Mouse (Mus musculus) myocyte (in vitro differentiated cells): ENCODE data around the gene Ptpro.

Experiments
- CEBPB ChIP-seq: IDR thresholded peaks from 2 replicates; pipeline ENCODE4 v1.6.1; 2011; ENCODE audit warnings: mild to moderate bottlenecking, moderate library complexity; ENCODE audit not compliant: poor library complexity, insufficient read depth, severe bottlenecking
- MYOD1 ChIP-seq, 3 experiments: IDR thresholded peaks; one replicate each; pipeline ENCODE4 v1.6.1; 2011; ENCODE audit warnings: control low read depth in 2 of 3, low read depth in 2 of 3, mild to moderate bottlenecking in 2 of 3, moderate library complexity in 1 of 3; ENCODE audit not compliant: insufficient read length in 2 of 3, control insufficient read depth in 1 of 3
- MYOG ChIP-seq, 3 experiments: IDR thresholded peaks; one replicate each; pipeline ENCODE4 v1.6.1; 2011; ENCODE audit warnings: control low read depth in 2 of 3, low read depth in 2 of 3, mild to moderate bottlenecking in 2 of 3; ENCODE audit not compliant: insufficient read length in 2 of 3, control insufficient read depth in 1 of 3, insufficient read depth in 1 of 3
- POLR2A ChIP-seq: IDR thresholded peaks from one replicate; pipeline ENCODE4 v1.6.1; 2011; ENCODE audit warnings: low read depth, mild to moderate bottlenecking, control low read depth, moderate library complexity; ENCODE audit not compliant: insufficient read length
- REST ChIP-seq: IDR thresholded peaks from one replicate; pipeline ENCODE4 v1.6.1; 2011; ENCODE audit warnings: mild to moderate bottlenecking, control low read depth, moderate library complexity; ENCODE audit not compliant: insufficient read depth, insufficient read length
- TCF12 ChIP-seq: IDR thresholded peaks from one replicate; pipeline ENCODE4 v1.6.1; 2011; ENCODE audit warnings: mild to moderate bottlenecking, control low read depth; ENCODE audit not compliant: poor library complexity, insufficient read depth, severe bottlenecking
- TCF3 ChIP-seq: IDR thresholded peaks from one replicate; pipeline ENCODE4 v1.6.1; 2011; ENCODE audit warnings: low read depth, control low read depth; ENCODE audit not compliant: insufficient read length
- USF1 ChIP-seq: IDR thresholded peaks from one replicate; pipeline ENCODE4 v1.6.1; 2011; ENCODE audit warnings: low read depth, mild to moderate bottlenecking, control low read depth, moderate library complexity

- no peak for TF ChIP-seq USF1
- no peak for TF ChIP-seq TCF12
- no peak for TF ChIP-seq MYOG (IDR thresholded peaks at IDR 0.05; ENCODE audit: control insufficient read depth in 1 of 3, insufficient read depth in 1 of 3, insufficient read length in 2 of 3, low read depth in 2 of 3)
- no peak for TF ChIP-seq REST
- TF ChIP-seq MYOD1 (IDR thresholded peaks at IDR 0.05; ENCODE audit: control insufficient read depth in 1 of 3, insufficient read length in 2 of 3, low read depth in 2 of 3) = no peak
- TF ChIP-seq POLR2A = no peak
- TF ChIP-seq TCF3 = no peak
- no peak for TF ChIP-seq CEBPB
These were observed 160.9 kb downstream of the Ptpro start for GRCm38 (mm10) chr6:137413045-137413444.
